Mouse (Mus musculus) midbrain, embryonic 11.5 days (tissue): Measurements from ENCODE around the gene Fndc9. TPM values are rescaled to one million over a fixed set of nuclear protein-coding genes. Genes with fewer than 3 reads are reported as not detected.
A peak's percentile ranks its signal among the peaks of the same experiment; 100 is the strongest.

Source experiments
- ATAC-seq: fragments of 200-750 bp; cut with Nextera tagmentation; 2 replicates; pipeline ENCODE4 v1.8.0; 2017; ENCODE audit warnings: moderate TSS enrichment, moderate library complexity; ENCODE audit not compliant: low FRiP score
- DNase-seq: peaks from one replicate; pipeline ENCODE4 v3.0.0; 2015; ENCODE audit warnings: low spot score; ENCODE audit errors: missing footprints
- H3K27ac ChIP-seq: fragments of 300-500 bp; sonication (generic); 2 replicates; pipeline ENCODE4 v1.5.1; 2014; ENCODE audit warnings: low read depth, low read length
- H3K27me3 ChIP-seq: fragments of 300-500 bp; sonication (generic); 2 replicates; pipeline ENCODE4 v1.6.1; 2014; ENCODE audit warnings: mild to moderate bottlenecking, low read length, moderate library complexity, mixed read lengths; ENCODE audit not compliant: control insufficient read depth, insufficient read depth
- H3K36me3 ChIP-seq: fragments of 300-500 bp; sonication (generic); 2 replicates; pipeline ENCODE4 v1.6.1; 2014; ENCODE audit warnings: mild to moderate bottlenecking, low read length, moderate library complexity, mixed read lengths; ENCODE audit not compliant: control insufficient read depth, insufficient read depth
- H3K4me1 ChIP-seq: fragments of 300-500 bp; sonication (generic); 2 replicates; pipeline ENCODE4 v1.6.1; 2014; ENCODE audit warnings: low read length; ENCODE audit not compliant: control insufficient read depth, insufficient read depth
- H3K4me2 ChIP-seq: fragments of 300-500 bp; sonication (generic); 2 replicates; pipeline ENCODE4 v1.6.1; 2014; ENCODE audit warnings: mild to moderate bottlenecking, moderate library complexity
- H3K4me3 ChIP-seq: fragments of 300-500 bp; sonication (generic); 2 replicates; pipeline ENCODE4 v1.5.1; 2014; ENCODE audit warnings: low read depth, low read length
- H3K9ac ChIP-seq: fragments of 300-500 bp; sonication (generic); 2 replicates; pipeline ENCODE4 v1.6.1; 2014; ENCODE audit warnings: low read length
- H3K9me3 ChIP-seq: fragments of 300-500 bp; sonication (generic); 2 replicates; pipeline ENCODE4 v1.6.1; 2016; ENCODE audit warnings: low read length; ENCODE audit not compliant: control insufficient read depth
- WGBS: fragments of 180-500 bp; shearing (Covaris S2); extraction: QIAGEN DNeasy Blood & Tissue Kit; methylation state at CpG from one replicate; pipeline ENCODE4 v1.1.7; 2014; 5-methylcytosine and 5-hydroxymethylcytosine counted together
- polyA plus RNA-seq: library from polyadenylated mRNA; unstranded; fragments of >200 nt; fragmentation: Nextera tagmentation; extraction: Ambion mirVana; gene quantifications from 2 replicates; pipeline ENCODE4 v1.2.1, GENCODE M21; 2014

Gene Fndc9
- polyA plus RNA-seq, 1 experiment from 2014 or later, result 1.2 TPM

- ATAC-seq (no peak), DNase-seq (no peak)
- Histone ChIP-seq H3K4me3 (no peak overlapping the region), H3K9ac (no peak overlapping the region), H3K9me3 (no peaks in the 10 kb centered on the region), H3K27ac (no peak overlapping the region), H3K27me3 (no peaks in the 10 kb centered on the region), H3K4me2 (no peak overlapping the region), H3K4me1 (no peaks in the 10 kb centered on the region), H3K36me3 (no peaks in the 10 kb centered on the region; the same call in 1 of the 2 replicates)
- WGBS, result 22% methylated on average over 3 of the region's 3 CpGs
Observed at GRCm38 (mm10) chr11:46211858-46212257, 23.5 kb upstream of the Fndc9 start.

- WGBS, result 71% methylated on average over 5 of the region's 5 CpGs
- H3K4me2 ChIP-seq, result no peak overlapping the region
- ATAC-seq (no peak), DNase-seq (no peak)
- H3K9me3 ChIP-seq, result no peaks in the 10 kb centered on the region
- no peak overlapping the region for H3K4me3 ChIP-seq
- H3K27me3 ChIP-seq, result no peaks in the 10 kb centered on the region
- no peak overlapping the region for H3K27ac ChIP-seq
- no peaks in the 10 kb centered on the region for H3K36me3 ChIP-seq
- H3K9ac ChIP-seq, result no peak overlapping the region
- H3K4me1 ChIP-seq, result peaks cover 7% of the 10 kb centered on the region
Observed at GRCm38 (mm10) chr11:46213844-46214243, 21.5 kb upstream of the Fndc9 start.

- H3K4me3 ChIP-seq, result no peak overlapping the region
- H3K27me3 ChIP-seq, result no peaks in the 10 kb centered on the region
- H3K36me3 ChIP-seq, result no peaks in the 10 kb centered on the region
- DNase-seq, result no peak
- peaks cover 9% of the 10 kb centered on the region for H3K4me1 ChIP-seq
- H3K9ac ChIP-seq, result no peak overlapping the region
- no peak overlapping the region for H3K27ac ChIP-seq
- no peaks in the 10 kb centered on the region for H3K9me3 ChIP-seq
- ATAC-seq, result no peak
- WGBS, result 76% methylated on average over 14 of the region's 14 CpGs
- no peak overlapping the region for H3K4me2 ChIP-seq
Observed at GRCm38 (mm10) chr11:46214368-46215230, 20.7 kb upstream of the Fndc9 start.

GRCm38 (mm10) chr11:46215354-46215753 lies 20.0 kb upstream of the Fndc9 start:
- no peak overlapping the region for H3K4me3 ChIP-seq
- no peaks in the 10 kb centered on the region for H3K27me3 ChIP-seq
- H3K9ac ChIP-seq, result no peak overlapping the region
- ATAC-seq (peak; percentile 78), DNase-seq (peak; percentile 93)
- H3K36me3 ChIP-seq, result no peaks in the 10 kb centered on the region
- no peak overlapping the region for H3K27ac ChIP-seq
- no peaks in the 10 kb centered on the region for H3K9me3 ChIP-seq
- WGBS, result 25% methylated on average over 3 of the region's 3 CpGs
- H3K4me2 ChIP-seq, result no peak overlapping the region
- H3K4me1 ChIP-seq, result peaks cover 9% of the 10 kb centered on the region

GRCm38 (mm10) chr11:46216669-46217068 lies 18.7 kb upstream of the Fndc9 start:
- DNase-seq (no peak), ATAC-seq (no peak)
- Histone ChIP-seq H3K27ac (no peak overlapping the region), H3K9ac (no peak overlapping the region), H3K4me1 (peaks cover 9% of the 10 kb centered on the region), H3K4me3 (no peak overlapping the region), H3K36me3 (no peaks in the 10 kb centered on the region), H3K9me3 (no peaks in the 10 kb centered on the region), H3K4me2 (no peak overlapping the region), H3K27me3 (no peaks in the 10 kb centered on the region)
- WGBS, result 69% methylated on average over 7 of the region's 7 CpGs

- ATAC-seq (no peak), DNase-seq (no peak)
- Histone ChIP-seq H3K27me3 (no peaks in the 10 kb centered on the region), H3K27ac (no peak overlapping the region), H3K9me3 (no peaks in the 10 kb centered on the region), H3K36me3 (no peaks in the 10 kb centered on the region), H3K4me1 (peaks cover 9% of the 10 kb centered on the region), H3K4me2 (no peak overlapping the region), H3K9ac (no peak overlapping the region), H3K4me3 (no peak overlapping the region)
- WGBS, result 81% methylated on average over 9 of the region's 9 CpGs
Observed at GRCm38 (mm10) chr11:46217686-46218085, 17.6 kb upstream of the Fndc9 start.

GRCm38 (mm10) chr11:46218584-46218983 lies 16.7 kb upstream of the Fndc9 start:
- DNase-seq, result no peak
- 21% methylated on average over 5 of the region's 5 CpGs for WGBS

GRCm38 (mm10) chr11:46219380-46219779 lies 16.0 kb upstream of the Fndc9 start:
- WGBS, result 84% methylated on average over 9 of the region's 9 CpGs
- no peak for ATAC-seq
- H3K9ac ChIP-seq, result no peak overlapping the region

More at GRCm38 (mm10) chr11:46218584-46218983, 16.7 kb upstream of the Fndc9 start:
- H3K36me3 ChIP-seq, result no peaks in the 10 kb centered on the region
- H3K9me3 ChIP-seq, result no peaks in the 10 kb centered on the region
- no peaks in the 10 kb centered on the region for H3K27me3 ChIP-seq
- H3K4me2 ChIP-seq, result no peak overlapping the region
- H3K4me3 ChIP-seq, result no peak overlapping the region
- ATAC-seq, result peak; percentile 62
- H3K9ac ChIP-seq, result no peak overlapping the region
- peak overlapping the region; percentile 50; the same call in 1 of the 2 replicates for H3K27ac ChIP-seq
- peaks cover 9% of the 10 kb centered on the region for H3K4me1 ChIP-seq

GRCm38 (mm10) chr11:46220211-46220610 lies 15.1 kb upstream of the Fndc9 start:
- Histone ChIP-seq H3K27ac (no peak overlapping the region), H3K9me3 (no peaks in the 10 kb centered on the region), H3K4me1 (peaks cover 9% of the 10 kb centered on the region), H3K9ac (no peak overlapping the region), H3K4me2 (no peak overlapping the region), H3K4me3 (no peak overlapping the region), H3K36me3 (no peaks in the 10 kb centered on the region), H3K27me3 (no peaks in the 10 kb centered on the region)
- WGBS, result 82% methylated on average over 2 of the region's 2 CpGs
- DNase-seq (no peak), ATAC-seq (no peak)

More at GRCm38 (mm10) chr11:46219380-46219779, 16.0 kb upstream of the Fndc9 start:
- no peak for DNase-seq
- H3K4me2 ChIP-seq, result no peak overlapping the region
- peak overlapping the region; percentile 50; the same call in 1 of the 2 replicates for H3K27ac ChIP-seq
- no peaks in the 10 kb centered on the region for H3K27me3 ChIP-seq
- no peaks in the 10 kb centered on the region for H3K36me3 ChIP-seq
- no peak overlapping the region for H3K4me3 ChIP-seq
- peaks cover 9% of the 10 kb centered on the region for H3K4me1 ChIP-seq
- no peaks in the 10 kb centered on the region for H3K9me3 ChIP-seq
